In genomic region chr10:70458574-70459263, GRCm38 (mm10) we compare ENCODE assay signal across 15 mouse cellular contexts. TPM values are rescaled to one million over a fixed set of nuclear protein-coding genes. Genes with fewer than 3 reads are reported as not detected.
DNase-seq lines count a peak whose midpoint lies in the region; ATAC-seq and TF ChIP-seq lines count a peak whose summit lies in the region.
"Had no signal": no experiment of that assay in that cellular context is flagged by ENCODE, and none has a peak within 500 bp of the region (broad histone marks: within the 10 kb centered on the region; RNA-seq: fewer than 3 reads in every experiment).

No protein-coding gene starts in this region.

- no peak overlapping the region for H3K4me2 ChIP-seq in midbrain, embryonic 14.5 days (ENCODE audit: low read length)
- H3K4me2 ChIP-seq in forebrain, embryonic 14.5 days (ENCODE audit: low read length): no peak overlapping the region
- H3K4me2 ChIP-seq in kidney, postnatal 0 days (ENCODE audit: low read length): no peak overlapping the region
- H3K4me2 ChIP-seq: limb, embryonic 12.5 days; stomach, embryonic 15.5 days had no signal

- no peak overlapping the region for H3K9ac ChIP-seq in midbrain, embryonic 14.5 days (replicated peaks; ENCODE audit: low read length)
- H3K9ac ChIP-seq in forebrain, embryonic 14.5 days (ENCODE audit: low read length): no peak overlapping the region
- no peak overlapping the region for H3K9ac ChIP-seq in kidney, postnatal 0 days (ENCODE audit: low read depth, low read length)
- H3K9ac ChIP-seq: limb, embryonic 12.5 days; stomach, embryonic 15.5 days had no signal

- H3K27me3 ChIP-seq in kidney, adult 2 months (replicated peaks; ENCODE audit: control insufficient read depth, insufficient read depth, low read length): no peaks in the 10 kb centered on the region
- no peaks in the 10 kb centered on the region for H3K27me3 ChIP-seq in midbrain, embryonic 14.5 days (ENCODE audit: control insufficient read depth, insufficient read depth, low read length)
- no peaks in the 10 kb centered on the region for H3K27me3 ChIP-seq in midbrain, embryonic 10.5 days (ENCODE audit: low read depth, poor library complexity, severe bottlenecking)
- no peaks in the 10 kb centered on the region for H3K27me3 ChIP-seq in forebrain, embryonic 14.5 days (replicated peaks; ENCODE audit: control insufficient read depth, insufficient read depth, low read length)
- no peaks in the 10 kb centered on the region for H3K27me3 ChIP-seq in kidney, postnatal 0 days (ENCODE audit: insufficient read depth, low read length)
- H3K27me3 ChIP-seq: limb, embryonic 12.5 days; stomach, embryonic 15.5 days had no signal

- DNase-seq in kidney, adult 2 months: peak; percentile 32
- no peak for DNase-seq in kidney, postnatal 14 days
- no peak for DNase-seq in midbrain, embryonic 14.5 days
- DNase-seq in midbrain, embryonic 10.5 days (ENCODE audit: low spot score): no peak
- peak; percentile 73 for DNase-seq in forebrain, embryonic 14.5 days (ENCODE audit: low spot score)
- DNase-seq in kidney, postnatal 0 days (ENCODE audit: low spot score): peak; percentile 10
- no peak for DNase-seq in spleen, postnatal 36 days (ENCODE audit: low spot score in 2 of 2)
- no peak for DNase-seq in ovary, postnatal 14 days (ENCODE audit: low spot score)
- DNase-seq: adrenal gland, postnatal 25 days; gastrocnemius, adult 2 months; heart, postnatal 14 days; thymus, postnatal 14 days had no signal

- WGBS in kidney, adult 2 months: 37% methylated on average over 11 of the region's 11 CpGs
- WGBS in midbrain, embryonic 14.5 days: 67% methylated on average over 11 of the region's 11 CpGs
- 88% methylated on average over 11 of the region's 11 CpGs for WGBS in midbrain, embryonic 10.5 days
- 22% methylated on average over 11 of the region's 11 CpGs for WGBS in forebrain, embryonic 14.5 days
- WGBS in kidney, postnatal 0 days: 30% methylated on average over 11 of the region's 11 CpGs

- no peaks in the 10 kb centered on the region for H3K4me1 ChIP-seq in kidney, adult 2 months (ENCODE audit: control insufficient read depth, insufficient read depth, low read length)
- no peaks in the 10 kb centered on the region for H3K4me1 ChIP-seq in midbrain, embryonic 14.5 days (ENCODE audit: control insufficient read depth, insufficient read depth, low read length)
- no peaks in the 10 kb centered on the region for H3K4me1 ChIP-seq in midbrain, embryonic 10.5 days
- no peaks in the 10 kb centered on the region for H3K4me1 ChIP-seq in forebrain, embryonic 14.5 days (ENCODE audit: control insufficient read depth, insufficient read depth, low read length)
- no peaks in the 10 kb centered on the region for H3K4me1 ChIP-seq in kidney, postnatal 0 days (replicated peaks; ENCODE audit: insufficient read depth, low read length)
- H3K4me1 ChIP-seq: limb, embryonic 12.5 days; stomach, embryonic 15.5 days had no signal

- no peak overlapping the region for H3K4me3 ChIP-seq in kidney, adult 2 months (ENCODE audit: insufficient read depth, low read depth, low read length)
- H3K4me3 ChIP-seq in midbrain, embryonic 14.5 days (replicated peaks; ENCODE audit: low read depth, low read length): no peak overlapping the region
- H3K4me3 ChIP-seq in midbrain, embryonic 10.5 days: no peak overlapping the region
- no peak overlapping the region for H3K4me3 ChIP-seq in forebrain, embryonic 14.5 days (ENCODE audit: low read depth, low read length)
- H3K4me3 ChIP-seq in kidney, postnatal 0 days (replicated peaks; ENCODE audit: low read depth, low read length): no peak overlapping the region
- H3K4me3 ChIP-seq: erythroblast, embryonic 14.5 days; gastrocnemius, adult 2 months; limb, embryonic 12.5 days; stomach, embryonic 15.5 days had no signal

- no peaks in the 10 kb centered on the region for H3K9me3 ChIP-seq in midbrain, embryonic 14.5 days (ENCODE audit: control insufficient read depth, low read length)
- peaks cover 3% of the 10 kb centered on the region; the same call in 1 of the 2 replicates for H3K9me3 ChIP-seq in midbrain, embryonic 10.5 days (replicated peaks)
- H3K9me3 ChIP-seq in forebrain, embryonic 14.5 days (replicated peaks; ENCODE audit: control insufficient read depth, low read length): no peaks in the 10 kb centered on the region
- no peaks in the 10 kb centered on the region for H3K9me3 ChIP-seq in kidney, postnatal 0 days (replicated peaks; ENCODE audit: low read length)
- H3K9me3 ChIP-seq: stomach, embryonic 15.5 days had no signal

- no peaks in the 10 kb centered on the region for H3K36me3 ChIP-seq in kidney, adult 2 months (ENCODE audit: control insufficient read depth, insufficient read depth, low read length)
- peaks cover 60% of the 10 kb centered on the region for H3K36me3 ChIP-seq in midbrain, embryonic 14.5 days (ENCODE audit: control insufficient read depth, insufficient read depth, low read length)
- peaks cover 67% of the 10 kb centered on the region for H3K36me3 ChIP-seq in midbrain, embryonic 10.5 days
- H3K36me3 ChIP-seq in forebrain, embryonic 14.5 days (ENCODE audit: control insufficient read depth, insufficient read depth, low read length): peaks cover 37% of the 10 kb centered on the region
- 0 out of 2 replicates have a peak, but pooled peaks cover 4% of the 10 kb centered on the region for H3K36me3 ChIP-seq in kidney, postnatal 0 days (ENCODE audit: insufficient read depth, low read length)
- H3K36me3 ChIP-seq: stomach, embryonic 15.5 days had no signal

- TF ChIP-seq POLR2A in kidney, adult 2 months (IDR thresholded peaks at IDR 0.05; ENCODE audit: low read depth, low read length): no peak

- no peak for TF ChIP-seq CTCF in kidney, adult 2 months (conservative IDR thresholded peaks at IDR 0.05; ENCODE audit: insufficient read depth, insufficient read length, low read depth, low read length)
- no peak for TF ChIP-seq CTCF in kidney, postnatal 0 days (IDR thresholded peaks at IDR 0.05; ENCODE audit: low read depth)

- H3K27ac ChIP-seq in kidney, adult 2 months (ENCODE audit: insufficient read depth, low read depth, low read length): no peak overlapping the region
- H3K27ac ChIP-seq in midbrain, embryonic 14.5 days (replicated peaks; ENCODE audit: low read depth, low read length): 0 out of 2 replicates have a peak overlapping the region, but pooled peaks have one; percentile 15
- H3K27ac ChIP-seq in midbrain, embryonic 10.5 days (replicated peaks): no peak overlapping the region
- no peak overlapping the region for H3K27ac ChIP-seq in forebrain, embryonic 14.5 days (ENCODE audit: low read depth, low read length)
- no peak overlapping the region for H3K27ac ChIP-seq in kidney, postnatal 0 days
- H3K27ac ChIP-seq: gastrocnemius, adult 2 months; limb, embryonic 12.5 days; stomach, embryonic 15.5 days had no signal

- ATAC-seq in midbrain, embryonic 14.5 days (ENCODE audit: low FRiP score, low TSS enrichment): no peak
- ATAC-seq in forebrain, embryonic 14.5 days: peak; percentile 96
- no peak for ATAC-seq in kidney, postnatal 0 days (replicated peaks; ENCODE audit: low FRiP score, low read depth)

RNA-seq across cellular contexts. Expression of gene Fam13c, which starts 18.4 kb away (rescaled TPM):
- polyA plus RNA-seq in kidney, adult 2 months (2012; rRNA removed): 1.1 and 1.5 TPM in 2 replicates
- polyA plus RNA-seq in midbrain, embryonic 14.5 days (2014; fragmentation: Nextera tagmentation; extraction: Ambion mirVana): 31.3 and 33.6 TPM in 2 replicates
- polyA plus RNA-seq in midbrain, embryonic 10.5 days (2016; fragmentation: Nextera tagmentation; extraction: Ambion mirVana): 13.3 and 16.5 TPM in 2 replicates
- 20.8 and 25.3 TPM in 2 replicates for polyA plus RNA-seq in forebrain, embryonic 14.5 days (2014; fragmentation: Nextera tagmentation; extraction: Ambion mirVana)
- 5.5 and 6.2 TPM in 2 replicates for polyA plus RNA-seq in kidney, postnatal 0 days (2015; fragmentation: Nextera tagmentation; extraction: Ambion mirVana)
- polyA plus RNA-seq: erythroblast, embryonic 14.5 days had no signal

Comparison
In these comparisons a context has a peak if more than half of its experiments do, and no peak if none do; other contexts are left out.
1. DNase-seq: peak in kidney, adult 2 months (single experiment), forebrain, embryonic 14.5 days (single experiment) and kidney, postnatal 0 days (single experiment); none in kidney, postnatal 14 days (single experiment), midbrain, embryonic 14.5 days (single experiment), midbrain, embryonic 10.5 days (single experiment), spleen, postnatal 36 days (0 of 2) and ovary, postnatal 14 days (single experiment).